Mouse (Mus musculus) E14TG2a.4 (cell line): ENCODE results near the gene Tenm4.

Experiments used
- CTCF ChIP-seq: conservative IDR thresholded peaks from 2 replicates; pipeline ENCODE4 v1.5.1; 2014; ENCODE audit warnings: low read length
- NANOG ChIP-seq: IDR thresholded peaks from 2 replicates; pipeline ENCODE4 v1.6.1; 2014; ENCODE audit warnings: borderline replicate concordance, low read length, mixed read lengths
- POU5F1 ChIP-seq: IDR thresholded peaks from 2 replicates; pipeline ENCODE4 v1.6.1; 2014; ENCODE audit warnings: low read length, borderline replicate concordance

DNA sequence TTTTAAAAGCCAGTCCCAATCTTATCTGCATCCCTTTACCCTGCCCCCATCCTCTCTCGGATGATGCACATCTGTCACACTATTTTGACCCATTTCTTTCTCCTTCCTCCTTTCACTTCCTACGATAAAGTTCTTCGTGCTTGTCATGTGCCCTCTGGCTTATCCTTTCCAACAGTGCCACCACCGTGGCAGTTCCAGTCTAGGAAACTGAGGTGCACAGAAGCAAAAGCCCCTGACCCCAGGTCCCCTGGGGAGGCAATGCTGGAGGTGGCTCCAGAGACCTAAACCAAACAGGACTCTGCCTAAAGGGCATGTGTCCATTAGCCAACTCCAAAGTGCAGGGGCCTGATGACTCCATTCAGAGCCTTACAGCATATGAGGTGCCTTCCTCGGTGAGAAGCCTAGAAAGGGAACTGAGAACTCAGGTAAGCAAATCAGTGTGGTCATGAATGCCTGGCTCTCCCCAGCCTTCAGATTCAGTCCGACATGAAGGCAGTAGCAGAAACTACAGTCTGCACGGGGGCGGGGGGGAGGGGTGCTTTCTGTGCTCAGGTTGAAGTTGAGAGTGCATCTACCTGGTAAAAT lies 235.7 kb downstream of the Tenm4 start:
- no peak for TF ChIP-seq CTCF
- no peak for TF ChIP-seq POU5F1
- no peak for TF ChIP-seq NANOG
